Mouse (Mus musculus) WW6 (cell line): ENCODE measurements around the gene Il3.
"Not testable (repeated sequence)": the region's sequence is repeated elsewhere in the genome, so short reads cannot be mapped to it uniquely, and the experiment has no call there.

ENCODE experiments used
- DNase-seq: peaks from one replicate; pipeline ENCODE4 v3.0.0-alpha.2; 2013; ENCODE audit warnings: low read depth, low spot score

Il3 gene

DNA sequence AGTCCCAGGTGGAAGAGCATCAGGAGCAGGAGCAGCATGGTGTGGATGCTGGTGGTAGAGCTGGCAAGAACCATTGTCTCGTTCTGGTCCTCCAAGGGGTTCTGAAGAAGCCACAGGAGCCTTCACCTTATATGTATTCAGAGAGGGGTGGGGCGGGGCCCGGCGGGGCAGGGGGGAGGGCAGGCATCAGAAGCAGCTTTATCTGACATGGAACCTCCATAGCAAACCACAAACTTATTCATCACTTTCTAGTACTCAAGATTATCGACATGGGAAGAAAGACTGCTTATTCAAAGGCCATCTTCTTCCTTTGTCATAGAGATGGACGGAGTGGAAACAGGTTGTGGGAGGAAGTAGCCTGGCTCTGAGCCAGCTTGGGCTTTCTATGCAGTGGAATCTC is at the start of gene Il3:
Gene Il3, minus strand, starts transcription at position 101 of the 400 bp plus-strand sequence.
- DNase-seq = no peak

DNA sequence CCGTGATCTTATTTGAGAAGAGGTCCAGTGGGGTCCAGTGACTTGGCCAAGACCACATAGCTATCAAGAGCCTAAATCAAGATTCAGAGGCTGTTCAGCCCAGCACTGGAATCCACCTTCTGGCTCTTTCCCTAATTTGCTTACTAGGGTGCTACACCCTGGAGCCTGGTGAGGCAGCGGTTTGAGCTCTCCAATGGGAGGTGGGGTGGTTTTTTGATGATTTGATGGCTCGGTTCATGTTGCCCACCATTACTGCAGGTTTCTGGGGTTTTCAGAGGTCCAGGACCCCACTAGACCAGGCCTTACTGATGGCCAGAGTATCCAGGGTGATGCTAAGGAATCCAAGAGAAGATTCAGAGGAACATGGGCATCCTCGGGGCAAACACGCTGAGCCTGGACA is 48.3 kb upstream of the Il3 start:
- DNase-seq = no peak

DNA sequence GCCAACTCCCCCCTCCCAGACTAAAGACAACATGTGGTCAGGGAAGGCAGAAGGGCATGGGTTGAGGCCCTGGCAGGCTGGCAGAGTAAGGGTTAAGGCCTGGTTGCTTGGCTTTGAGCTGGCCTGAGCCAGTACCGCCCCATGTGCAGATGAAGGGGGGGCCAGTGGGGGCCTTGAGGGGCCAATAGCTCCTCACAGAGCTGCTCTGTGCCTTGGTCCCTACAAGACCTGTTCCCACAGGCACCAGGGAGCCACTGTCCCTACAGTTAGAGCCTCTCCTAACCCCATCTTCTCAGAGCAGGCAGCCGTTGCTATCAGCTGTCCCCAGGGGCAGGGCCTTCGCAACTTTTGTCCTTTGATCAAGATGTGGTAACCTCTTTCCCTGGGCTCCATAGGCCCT is 47.7 kb upstream of the Il3 start:
- DNase-seq = no peak

DNA sequence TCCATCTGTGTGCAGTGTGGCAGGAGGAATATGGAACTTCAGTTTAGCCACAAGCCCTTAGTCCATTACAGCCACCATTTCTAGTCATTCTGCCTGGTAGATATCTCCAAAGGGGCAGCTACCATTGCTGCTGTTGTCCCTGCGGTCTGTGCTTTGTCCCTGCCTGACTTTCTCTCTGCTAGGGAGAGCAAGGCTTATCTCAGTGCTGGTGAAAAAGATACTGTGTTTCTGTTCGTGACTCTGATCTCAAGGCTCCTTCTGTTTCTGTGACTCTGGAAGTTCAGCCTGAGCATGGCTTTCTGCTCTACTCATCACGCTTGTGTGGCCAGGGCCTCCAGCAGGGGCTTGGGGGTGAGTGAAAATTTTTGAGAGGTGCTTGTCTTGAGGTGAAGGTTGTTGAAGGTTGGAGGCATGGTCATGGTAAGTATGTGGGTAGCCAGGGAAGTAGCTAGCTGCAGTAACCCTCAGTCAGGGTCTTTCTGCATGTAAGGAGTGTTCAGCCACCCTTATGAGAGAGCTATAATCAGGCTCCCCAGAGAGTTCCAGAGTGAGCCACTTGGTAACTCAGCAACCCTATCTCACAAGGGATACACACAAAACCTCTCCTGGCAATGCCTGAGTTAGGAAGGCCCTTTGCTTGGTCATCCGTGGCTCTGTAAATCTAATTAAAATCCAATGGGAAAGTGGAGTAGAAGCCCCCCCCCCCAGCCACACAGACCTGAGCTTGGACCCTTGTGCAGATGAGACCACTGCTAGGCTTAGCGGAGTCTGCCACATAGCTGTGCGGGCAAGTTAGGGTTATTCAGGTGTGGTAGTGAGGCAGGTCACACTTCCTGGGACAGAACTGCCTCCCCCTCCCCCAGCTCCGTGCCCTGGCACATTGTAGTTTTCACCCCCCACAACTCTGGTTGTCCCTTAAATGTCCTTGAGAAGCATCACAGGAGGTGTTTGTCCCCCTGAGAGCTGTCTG is 46.6 kb upstream of the Il3 start:
- DNase-seq = no peak

DNA sequence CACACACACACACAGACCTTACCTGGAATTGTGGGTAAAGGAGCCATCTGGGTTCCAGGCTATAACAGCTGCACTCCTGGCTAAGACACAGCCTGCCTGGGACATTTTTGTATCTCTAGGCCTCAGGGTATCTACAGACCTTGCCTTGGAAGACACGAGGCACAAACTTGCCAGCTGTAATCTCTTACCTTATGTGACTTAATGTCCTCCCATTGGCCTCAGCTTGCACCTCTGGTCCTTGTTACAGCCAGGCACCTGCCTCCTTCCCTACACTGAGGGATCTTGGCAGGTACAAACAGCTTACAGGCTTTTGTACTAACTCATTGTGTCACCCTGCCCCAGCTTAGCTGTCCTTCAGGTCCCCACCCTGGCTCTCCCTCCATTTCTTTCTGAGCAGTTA is 45.5 kb upstream of the Il3 start:
- no peak for DNase-seq

DNA sequence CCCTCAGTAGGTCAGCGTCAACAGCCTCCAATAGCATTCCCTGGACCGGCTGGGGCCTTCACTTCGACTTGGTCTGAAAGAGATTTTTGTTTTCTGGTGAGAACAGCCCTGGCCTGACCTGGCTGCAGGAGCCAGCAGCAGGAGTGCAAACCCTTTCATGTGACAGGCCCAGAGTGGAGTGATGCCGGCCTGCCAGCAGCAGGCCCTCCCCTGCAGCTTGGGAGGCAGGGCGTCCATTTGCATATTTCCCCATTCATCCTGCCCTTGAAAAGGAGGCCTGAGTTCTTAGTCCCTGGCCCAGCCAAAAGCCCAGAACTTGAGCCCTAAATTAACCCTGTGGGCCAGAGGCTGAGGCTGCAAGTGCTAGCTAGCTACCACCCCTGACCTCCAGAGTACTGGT is 44.9 kb upstream of the Il3 start:
- no peak for DNase-seq

DNA sequence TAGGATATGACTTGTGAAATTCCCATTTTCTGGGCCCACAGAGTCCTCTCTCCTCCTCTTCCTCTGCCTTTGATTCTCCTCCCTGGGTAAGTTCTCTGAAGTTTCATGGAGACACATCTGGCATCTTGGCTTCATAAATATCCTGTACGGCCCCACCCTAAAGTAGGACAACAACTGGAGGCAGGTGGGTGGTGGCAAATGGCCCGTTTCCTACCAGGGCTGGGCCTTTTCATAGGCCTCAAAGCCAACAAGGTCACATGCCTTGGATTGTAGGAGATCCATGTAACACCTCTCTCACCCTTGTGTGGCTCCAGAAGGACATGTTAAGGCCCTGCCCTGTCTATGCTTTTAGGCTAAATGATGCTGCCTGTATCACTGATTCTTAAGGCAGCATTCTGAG is 43.5 kb upstream of the Il3 start:
- no peak for DNase-seq

DNA sequence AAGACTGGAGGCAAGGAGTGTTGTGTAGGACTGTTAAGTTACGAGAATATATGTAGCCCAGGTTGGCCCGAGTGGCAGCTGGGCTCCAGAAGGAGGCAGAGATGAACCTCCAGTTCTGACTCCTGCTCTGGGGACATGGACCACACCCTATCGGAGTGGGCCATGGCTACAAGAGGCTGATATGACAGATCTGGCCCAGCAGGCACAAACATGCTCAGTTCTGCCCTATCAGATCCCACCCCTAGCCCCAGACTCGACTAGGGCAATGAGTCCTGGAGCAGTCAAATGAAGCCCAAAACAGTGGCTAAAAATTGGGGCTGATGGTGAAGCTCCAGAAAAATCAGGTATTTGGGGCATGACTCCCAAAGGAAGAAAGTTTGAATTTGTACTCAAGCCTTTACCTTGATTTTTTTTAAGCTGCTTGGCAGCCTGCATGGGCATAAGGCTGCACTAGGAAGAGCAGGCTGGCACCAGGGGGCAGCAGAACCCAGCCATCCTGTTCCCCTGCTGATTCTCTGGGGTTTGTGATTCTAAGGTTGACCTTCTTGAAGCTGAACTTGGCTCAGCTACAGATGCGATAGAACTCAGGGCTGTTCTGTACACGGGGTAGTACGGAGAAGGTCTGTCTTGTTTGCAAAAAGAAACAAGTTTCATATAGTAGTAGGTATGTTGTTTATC is 40.2 kb upstream of the Il3 start:
- no peak for DNase-seq

DNA sequence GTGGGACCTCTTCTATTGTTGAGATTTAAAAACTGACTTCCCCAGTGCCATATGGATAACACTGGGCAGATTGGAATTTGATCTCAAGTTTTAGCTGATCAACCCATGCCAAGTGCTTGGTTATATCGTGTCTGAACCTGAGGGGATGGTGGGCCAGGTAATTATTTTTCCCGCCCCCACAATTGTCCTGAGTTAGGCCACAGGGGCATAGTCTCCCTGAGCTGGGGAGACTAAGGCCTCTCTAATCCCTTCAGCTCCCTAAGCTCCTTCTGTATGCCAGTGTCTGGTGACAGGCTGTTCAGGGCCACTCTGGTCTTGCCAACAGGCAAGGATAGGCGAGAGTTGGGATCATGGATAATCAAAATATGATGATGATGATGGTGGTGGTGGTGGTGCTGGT is 38.3 kb upstream of the Il3 start:
- no peak for DNase-seq

DNA sequence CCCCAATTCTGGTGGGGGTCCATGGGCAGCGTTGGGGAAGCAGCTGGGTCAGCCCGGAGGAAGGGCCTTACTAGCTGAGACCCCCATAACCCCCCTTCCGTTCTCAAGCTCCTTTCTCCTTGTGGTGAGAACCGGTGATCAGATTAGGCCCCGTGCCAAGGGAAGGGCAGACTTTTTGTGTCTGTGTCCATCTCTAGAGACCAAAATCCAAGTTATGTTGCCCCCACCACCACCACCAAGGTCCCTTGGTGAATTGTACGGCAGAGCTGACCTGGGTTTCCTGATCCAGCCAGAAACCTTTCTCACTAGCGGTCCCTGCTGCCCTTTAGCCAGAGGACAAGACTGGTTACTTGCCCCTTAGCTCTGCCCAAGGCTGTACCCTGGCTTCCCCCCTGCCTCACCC is 37.4 kb upstream of the Il3 start:
- no peak for DNase-seq

DNA sequence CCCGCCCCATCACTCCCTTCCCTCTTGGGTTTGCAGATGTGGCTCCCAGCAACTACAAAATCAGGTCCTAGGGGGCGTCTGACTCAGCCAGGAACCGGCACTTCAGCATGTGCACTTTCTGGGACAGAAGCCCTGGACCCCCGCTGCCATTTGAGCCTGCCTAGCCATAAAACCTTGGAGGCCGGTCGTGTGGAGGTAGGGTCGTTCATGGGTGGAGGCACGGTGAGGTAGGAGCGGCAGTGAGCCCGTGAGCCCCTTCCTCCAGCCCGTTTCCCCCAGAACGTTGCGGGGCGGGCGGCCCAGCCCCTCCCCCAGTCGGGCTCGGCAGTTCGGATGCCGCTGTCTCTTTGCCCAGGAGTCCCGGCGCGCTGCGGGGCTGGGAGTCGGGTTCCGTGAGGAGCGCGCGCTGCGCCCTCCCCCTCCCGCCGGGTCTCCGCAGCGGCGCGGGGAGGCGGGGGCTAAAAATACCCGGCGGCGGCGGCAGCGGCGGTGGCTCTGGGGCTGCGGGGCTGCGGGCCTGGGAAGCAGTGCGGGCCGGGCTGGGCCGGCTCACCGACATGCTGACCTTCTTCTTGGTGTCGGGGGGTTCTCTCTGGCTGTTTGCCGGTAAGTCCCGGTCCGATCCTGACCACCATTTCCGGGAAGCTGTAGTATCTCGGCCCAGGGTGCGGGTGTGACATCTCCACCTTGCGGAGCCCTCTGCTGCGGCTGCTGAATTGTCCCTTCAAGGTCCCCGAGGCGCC is 36.8 kb upstream of the Il3 start, which contains the start of gene Acsl6:
Gene Acsl6, plus strand, starts transcription at position 71 of the 743 bp plus-strand sequence.
- peak; percentile 49 for DNase-seq

DNA sequence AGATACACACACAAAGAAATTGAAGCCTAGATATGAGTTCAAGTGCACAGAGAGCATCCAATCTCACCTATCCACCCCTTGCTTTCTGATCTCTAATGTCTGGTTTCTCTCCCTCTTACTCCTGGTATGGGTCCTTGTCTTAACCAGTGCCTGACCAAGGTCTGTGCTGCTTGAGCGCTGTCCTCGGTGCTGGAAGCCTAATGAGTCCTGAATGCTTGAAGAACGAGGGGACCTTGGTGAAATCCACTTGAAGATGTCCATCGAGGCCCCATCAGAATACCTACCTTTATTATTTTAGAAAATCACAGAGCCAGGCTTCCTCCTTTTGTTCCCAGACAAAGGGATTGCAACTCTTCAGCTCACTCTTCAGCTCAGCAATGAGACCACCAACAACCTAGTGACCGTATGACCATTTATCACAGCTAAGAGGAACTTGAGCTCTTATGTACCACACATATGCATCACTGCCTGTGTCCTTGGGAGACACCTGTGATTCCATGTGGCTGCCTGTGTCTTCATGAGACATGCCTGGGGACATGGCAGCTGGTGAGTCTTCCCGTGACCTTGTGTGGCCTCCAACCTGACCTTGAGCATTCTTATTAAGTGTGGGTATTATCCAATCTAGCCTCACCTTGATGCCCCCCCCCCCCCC is 36.1 kb upstream of the Il3 start:
- peak; percentile 48 for DNase-seq

DNA sequence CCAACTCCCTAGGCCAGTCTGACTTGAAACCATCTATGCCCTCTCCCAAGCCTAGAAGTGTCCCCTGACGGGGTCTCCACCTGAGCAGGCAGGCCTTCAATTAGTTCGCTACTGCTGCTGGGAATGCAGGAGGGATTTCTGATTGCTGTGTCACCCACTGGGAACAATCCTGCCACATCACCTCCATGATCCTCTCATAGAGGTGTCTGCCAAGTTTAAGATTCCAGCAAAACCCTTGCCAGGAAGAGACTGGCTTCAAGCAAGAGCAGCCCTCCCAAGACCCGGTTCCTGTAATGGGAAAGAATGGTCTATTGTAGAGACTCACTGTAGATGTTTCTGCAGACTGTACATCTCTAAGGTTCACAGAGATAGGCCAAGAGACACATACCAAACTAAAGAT is 35.5 kb upstream of the Il3 start:
- no peak for DNase-seq

DNA sequence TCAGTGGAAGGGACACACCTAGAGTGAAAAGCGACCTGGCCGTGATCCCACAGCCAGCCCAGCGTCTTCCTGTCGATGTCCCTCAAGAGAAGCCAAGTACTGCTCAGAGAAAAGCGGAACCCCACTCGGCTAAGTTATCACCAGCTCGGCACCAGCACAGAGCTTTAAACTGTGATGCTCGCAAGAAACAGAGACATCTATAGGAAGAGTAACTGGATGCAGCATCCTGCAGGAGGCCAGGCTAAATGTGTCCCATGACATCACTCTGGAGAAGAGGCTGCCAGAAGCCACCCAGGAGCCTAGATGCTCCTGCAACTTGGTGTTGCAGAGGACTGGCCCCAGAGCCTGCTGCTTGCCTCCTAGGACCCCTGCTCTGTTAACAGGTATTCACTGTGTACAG is 34.9 kb upstream of the Il3 start:
- DNase-seq = no peak

DNA sequence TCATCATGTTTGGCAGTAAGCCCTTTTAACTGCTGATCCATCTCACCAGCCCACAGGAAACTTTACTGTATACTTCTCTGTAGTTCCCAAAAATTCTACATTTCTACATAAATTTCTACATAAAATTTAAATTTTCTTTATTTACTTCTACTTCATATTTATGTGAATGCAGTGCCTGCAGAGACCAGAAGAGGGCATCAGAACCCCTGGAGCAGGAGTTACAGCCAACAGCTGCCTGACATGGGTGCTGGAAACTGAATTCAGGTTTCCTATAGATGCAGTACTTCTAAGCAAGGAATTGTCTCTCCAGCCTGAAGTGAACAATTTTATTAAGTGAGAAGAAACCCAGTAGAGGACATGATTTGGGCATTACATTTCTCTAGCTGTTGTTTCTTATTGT is 31.7 kb upstream of the Il3 start:
- no peak for DNase-seq

DNA sequence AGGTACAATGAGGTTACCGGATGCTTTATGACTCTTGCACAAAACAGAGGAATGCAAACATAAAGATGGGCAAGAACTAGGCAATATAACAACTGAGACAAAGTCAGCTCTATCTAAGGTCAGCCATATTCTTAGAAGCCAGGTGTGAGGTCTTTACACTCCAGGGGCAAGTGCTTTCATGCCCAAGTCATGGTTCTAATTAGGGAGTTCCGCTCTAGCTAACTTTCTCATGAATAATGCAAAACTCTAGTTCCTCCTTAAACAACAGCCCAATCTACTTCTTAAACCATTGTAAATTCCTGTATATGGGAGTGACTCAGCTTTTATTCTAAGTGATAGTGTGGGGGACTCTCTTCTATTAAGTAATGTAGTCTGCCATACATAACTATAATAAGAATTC is 30.4 kb upstream of the Il3 start:
- not testable (repeated sequence) for DNase-seq

DNA sequence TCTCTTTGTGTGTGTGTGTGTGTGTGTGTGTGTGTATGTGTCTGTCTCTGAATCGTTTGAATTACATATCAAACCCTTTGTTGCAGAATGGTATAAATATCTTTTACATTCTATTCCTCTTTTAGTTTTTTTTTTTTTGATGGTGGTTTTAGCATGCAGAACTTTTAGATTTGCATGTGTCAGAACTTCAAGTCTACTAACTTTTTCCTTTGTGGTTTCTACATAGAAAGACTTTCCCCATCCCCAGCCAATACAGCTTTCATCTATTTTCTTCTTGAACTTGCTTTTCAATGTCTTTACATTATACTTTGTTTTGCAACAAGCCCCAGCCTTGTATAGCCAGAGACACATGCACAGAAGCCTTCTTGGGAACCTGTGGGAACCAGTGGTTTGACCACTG is 29.7 kb upstream of the Il3 start:
- DNase-seq = no peak

DNA sequence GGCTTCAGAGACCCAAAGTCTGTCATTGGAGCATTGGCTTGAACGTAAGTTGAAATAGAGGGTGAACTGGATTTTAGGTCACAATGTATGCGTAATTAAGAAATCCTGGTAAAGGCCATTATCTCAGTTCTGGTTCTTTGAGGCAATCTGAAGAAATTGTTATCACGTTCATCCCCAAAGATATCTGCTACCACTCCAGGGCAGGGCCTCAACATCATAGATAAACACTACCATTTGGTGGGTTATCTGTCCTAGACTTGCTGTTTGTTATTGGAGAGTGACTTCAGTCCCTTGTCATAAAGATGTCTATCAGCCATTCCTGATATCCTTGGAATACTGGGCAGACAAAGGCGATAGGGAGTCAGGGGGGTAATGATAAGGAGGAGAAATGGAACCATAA is 28.9 kb upstream of the Il3 start:
- no peak for DNase-seq

DNA sequence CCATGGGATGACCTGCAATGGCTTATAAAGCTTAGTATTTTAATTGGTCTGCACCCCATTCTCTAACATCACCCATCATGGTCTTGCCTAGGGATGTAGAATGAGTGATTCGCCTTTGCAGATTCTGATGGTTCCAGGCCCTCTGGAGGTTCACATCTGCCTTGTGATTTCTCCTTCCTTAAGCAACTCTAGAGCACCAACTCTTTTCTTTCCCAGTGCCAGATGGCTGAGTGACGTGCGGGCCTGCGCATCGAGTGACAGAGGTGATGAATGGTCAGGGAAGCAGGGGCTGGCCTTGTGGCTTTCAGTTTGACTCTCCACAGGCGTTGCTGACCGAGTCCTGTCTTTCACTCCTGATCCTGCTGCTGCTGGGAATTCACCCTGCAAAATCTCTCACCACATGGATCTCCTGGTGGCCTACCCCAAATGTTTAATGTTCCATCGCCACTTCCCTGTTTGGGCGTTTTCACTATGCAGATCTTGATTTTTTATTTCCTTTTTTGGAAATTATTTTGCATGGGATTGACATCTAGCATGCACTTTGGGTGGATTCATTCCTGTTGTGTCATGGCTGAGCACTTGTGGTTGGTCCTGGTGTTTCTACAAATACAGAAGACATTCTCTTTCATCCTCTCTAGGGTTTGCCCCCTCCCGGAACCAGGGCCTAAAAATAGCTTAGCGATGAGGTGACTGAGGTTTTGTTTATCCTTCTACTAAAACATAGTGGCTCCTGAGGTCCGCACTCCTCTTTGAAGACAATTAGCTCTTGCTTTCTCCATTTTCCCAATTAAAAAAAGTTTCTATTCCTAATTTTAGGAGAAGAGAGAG is 27.1 kb upstream of the Il3 start:
- DNase-seq = no peak

DNA sequence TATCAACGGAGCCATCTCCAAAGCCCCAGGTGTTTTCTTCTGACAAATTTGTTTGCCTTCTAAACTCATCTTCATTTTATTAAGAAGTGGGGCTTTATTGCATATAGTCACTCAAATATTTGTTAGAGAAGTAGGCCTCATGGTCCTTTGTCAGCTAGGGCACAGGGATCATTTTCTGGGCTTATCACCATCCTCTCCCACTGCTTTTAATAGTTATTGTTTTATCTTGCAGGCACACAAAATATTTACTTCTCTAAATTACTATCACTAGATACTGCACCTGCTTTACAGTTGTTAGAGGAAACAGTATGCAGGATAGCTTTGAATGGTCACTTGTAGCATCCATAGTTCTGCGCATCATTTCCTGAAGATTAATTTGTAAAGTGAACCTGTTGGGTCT is 25.1 kb upstream of the Il3 start:
- DNase-seq = no peak
